Mouse (Mus musculus): ENCODE results near the gene Il15ra. TPM values are rescaled to one million over a fixed set of nuclear protein-coding genes. Genes with fewer than 3 reads are reported as not detected.

Il15ra gene
- polyA plus RNA-seq, 1 experiment from 2014 or later, result 1.1 TPM

GRCm38 (mm10) chr2:11672144-11672543 is 32.9 kb upstream of the Il15ra start:
- no peaks in the 10 kb centered on the region for H3K27me3 ChIP-seq (ENCODE audit: control insufficient read depth, insufficient read depth, low read length)
- H3K36me3 ChIP-seq (ENCODE audit: control insufficient read depth, insufficient read depth, low read length), result no peaks in the 10 kb centered on the region
- no peak overlapping the region for H3K4me3 ChIP-seq (ENCODE audit: low read depth, low read length)
- no peaks in the 10 kb centered on the region for H3K9me3 ChIP-seq (ENCODE audit: control insufficient read depth, low read length)
- H3K9ac ChIP-seq (replicated peaks; ENCODE audit: low read depth, low read length), result no peak overlapping the region
- H3K4me1 ChIP-seq (ENCODE audit: control insufficient read depth, insufficient read depth, low read length), result no peaks in the 10 kb centered on the region
- H3K27ac ChIP-seq (ENCODE audit: low read depth, low read length), result no peak overlapping the region
- 22% methylated on average over 3 of the region's 3 CpGs for WGBS
- no peak for ATAC-seq (ENCODE audit: low read depth)
- H3K4me2 ChIP-seq (ENCODE audit: low read depth, low read length), result no peak overlapping the region

GRCm38 (mm10) chr2:11679626-11680025 is 25.5 kb upstream of the Il15ra start:
- Histone ChIP-seq H3K4me1 (ENCODE audit: control insufficient read depth, insufficient read depth, low read length) (no peaks in the 10 kb centered on the region), H3K9me3 (ENCODE audit: control insufficient read depth, low read length) (no peaks in the 10 kb centered on the region; the same call in 1 of the 2 replicates), H3K4me2 (ENCODE audit: low read depth, low read length) (no peak overlapping the region), H3K36me3 (ENCODE audit: control insufficient read depth, insufficient read depth, low read length) (no peaks in the 10 kb centered on the region), H3K9ac (replicated peaks; ENCODE audit: low read depth, low read length) (no peak overlapping the region), H3K4me3 (ENCODE audit: low read depth, low read length) (no peak overlapping the region), H3K27ac (ENCODE audit: low read depth, low read length) (no peak overlapping the region), H3K27me3 (ENCODE audit: control insufficient read depth, insufficient read depth, low read length) (no peaks in the 10 kb centered on the region)
- WGBS, result 88% methylated on average over 7 of the region's 7 CpGs
- no peak for ATAC-seq (ENCODE audit: low read depth)

DNA sequence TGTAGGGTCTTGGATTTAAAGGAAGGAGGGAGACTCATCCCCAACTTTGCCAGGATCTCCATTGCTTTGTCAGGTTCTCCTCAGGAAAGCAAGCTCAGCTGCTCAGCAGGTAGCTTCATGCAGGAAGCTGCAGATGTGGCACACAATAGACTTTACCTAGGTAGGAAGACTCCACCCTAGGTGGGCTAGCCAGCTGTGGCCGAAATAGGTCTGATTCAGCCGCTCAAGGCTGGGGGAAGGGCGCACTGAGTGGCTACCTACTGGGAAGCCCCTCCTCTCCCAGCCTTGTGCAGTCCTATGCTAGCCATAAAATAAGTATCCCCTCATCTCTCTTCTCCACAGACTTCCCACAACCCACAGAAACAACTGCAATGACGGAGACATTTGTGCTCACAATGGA is 22.4 kb upstream of the Il15ra start:
- H3K4me1 ChIP-seq (ENCODE audit: control insufficient read depth, insufficient read depth, low read length), result no peaks in the 10 kb centered on the region
- H3K4me3 ChIP-seq (ENCODE audit: low read depth, low read length), result no peak overlapping the region
- ATAC-seq (ENCODE audit: low read depth), result no peak
- no peak overlapping the region for H3K9ac ChIP-seq (replicated peaks; ENCODE audit: low read depth, low read length)
- no peak overlapping the region for H3K27ac ChIP-seq (ENCODE audit: low read depth, low read length)
- no peaks in the 10 kb centered on the region; the same call in 1 of the 2 replicates for H3K9me3 ChIP-seq (ENCODE audit: control insufficient read depth, low read length)
- H3K27me3 ChIP-seq (ENCODE audit: control insufficient read depth, insufficient read depth, low read length), result no peaks in the 10 kb centered on the region
- WGBS, result 50% methylated on average over 4 of the region's 4 CpGs
- H3K36me3 ChIP-seq (ENCODE audit: control insufficient read depth, insufficient read depth, low read length), result no peaks in the 10 kb centered on the region
- H3K4me2 ChIP-seq (ENCODE audit: low read depth, low read length), result no peak overlapping the region

DNA sequence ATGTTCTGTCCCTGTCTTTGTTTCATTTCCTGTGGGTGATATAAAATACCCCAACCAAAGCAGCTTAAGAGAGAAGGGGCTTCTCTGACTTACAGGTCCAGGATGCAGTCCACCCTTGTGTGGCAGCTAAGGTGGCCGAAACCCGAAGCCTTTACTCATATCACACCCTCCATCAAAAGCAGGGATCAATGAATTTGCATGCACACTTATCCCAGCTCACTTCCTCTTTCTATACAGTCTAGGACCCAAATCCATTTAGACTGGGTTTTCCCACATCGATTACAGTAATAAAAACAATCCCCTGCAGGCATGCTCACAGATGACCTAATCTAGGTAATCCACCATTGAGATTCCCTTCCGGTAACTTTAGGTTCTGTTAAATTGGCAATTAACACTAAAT is 18.6 kb upstream of the Il15ra start:
- Histone ChIP-seq H3K4me1 (ENCODE audit: control insufficient read depth, insufficient read depth, low read length) (no peaks in the 10 kb centered on the region), H3K4me2 (ENCODE audit: low read depth, low read length) (no peak overlapping the region), H3K9me3 (ENCODE audit: control insufficient read depth, low read length) (no peaks in the 10 kb centered on the region), H3K9ac (replicated peaks; ENCODE audit: low read depth, low read length) (no peak overlapping the region), H3K27ac (ENCODE audit: low read depth, low read length) (no peak overlapping the region), H3K27me3 (ENCODE audit: control insufficient read depth, insufficient read depth, low read length) (no peaks in the 10 kb centered on the region), H3K4me3 (ENCODE audit: low read depth, low read length) (no peak overlapping the region), H3K36me3 (ENCODE audit: control insufficient read depth, insufficient read depth, low read length) (no peaks in the 10 kb centered on the region)
- WGBS, result 83% methylated on average over 4 of the region's 4 CpGs
- no peak for ATAC-seq (ENCODE audit: low read depth)

DNA sequence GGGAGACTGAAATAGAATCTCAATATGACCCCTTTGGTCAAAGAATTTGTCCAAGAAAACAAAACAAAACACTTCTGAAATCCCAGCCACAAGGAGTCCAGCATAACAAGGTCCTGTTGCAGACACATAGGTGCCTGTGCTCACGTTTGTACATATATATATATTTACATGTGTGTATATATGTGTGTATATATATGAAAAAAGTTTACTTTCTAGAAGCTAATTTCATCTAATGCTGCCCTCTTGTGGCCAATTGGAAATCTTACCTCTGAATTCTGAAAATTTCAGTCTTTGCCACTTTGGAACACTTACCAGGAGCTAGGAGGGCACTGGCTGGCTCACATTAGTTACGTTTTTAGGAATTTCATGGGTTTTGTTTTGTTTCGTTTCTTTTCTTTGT is 17.7 kb upstream of the Il15ra start:
- ATAC-seq (ENCODE audit: low read depth), result peak; percentile 54; the same call in 1 of the 2 replicates
- no peaks in the 10 kb centered on the region for H3K27me3 ChIP-seq (ENCODE audit: control insufficient read depth, insufficient read depth, low read length)
- H3K9me3 ChIP-seq (ENCODE audit: control insufficient read depth, low read length), result no peaks in the 10 kb centered on the region
- 28% methylated on average over 3 of the region's 3 CpGs for WGBS
- no peaks in the 10 kb centered on the region for H3K36me3 ChIP-seq (ENCODE audit: control insufficient read depth, insufficient read depth, low read length)
- no peaks in the 10 kb centered on the region for H3K4me1 ChIP-seq (ENCODE audit: control insufficient read depth, insufficient read depth, low read length)
- H3K27ac ChIP-seq (ENCODE audit: low read depth, low read length), result no peak overlapping the region
- no peak overlapping the region for H3K9ac ChIP-seq (replicated peaks; ENCODE audit: low read depth, low read length)
- H3K4me2 ChIP-seq (ENCODE audit: low read depth, low read length), result no peak overlapping the region
- no peak overlapping the region for H3K4me3 ChIP-seq (ENCODE audit: low read depth, low read length)

DNA sequence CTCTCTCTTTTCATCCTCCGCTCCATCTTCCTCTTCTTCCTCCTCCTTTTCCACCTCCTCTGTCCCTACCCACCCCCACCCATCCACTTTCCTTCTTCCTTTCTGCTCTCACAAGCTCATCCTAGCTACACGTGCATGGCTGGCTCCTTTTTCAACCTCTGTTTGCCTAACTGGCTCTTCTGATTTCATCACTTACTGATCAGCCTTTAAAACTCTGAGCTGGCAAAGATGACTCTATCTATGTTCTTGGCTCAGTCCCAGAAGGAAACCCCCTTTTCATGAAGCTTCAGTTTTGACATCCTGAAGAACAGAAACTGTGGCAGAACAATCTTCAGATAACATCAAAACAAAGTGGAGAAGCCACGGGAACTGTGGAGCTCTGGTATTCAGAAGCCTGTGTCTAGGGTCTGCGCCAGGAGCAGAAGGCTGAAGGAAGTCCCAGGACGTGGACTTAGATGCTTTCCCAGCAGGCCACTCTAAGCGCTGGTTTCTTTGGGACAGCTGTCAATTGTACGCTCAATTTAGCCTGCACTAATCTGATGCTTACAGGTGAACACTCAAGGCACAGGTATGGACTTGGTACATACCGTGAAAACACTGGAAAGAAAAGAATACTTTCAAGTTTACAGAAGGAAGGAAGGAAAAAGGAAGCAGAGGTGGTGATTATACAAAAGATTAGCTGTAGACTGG is 14.7 kb upstream of the Il15ra start:
- no peak overlapping the region for H3K4me2 ChIP-seq (ENCODE audit: low read depth, low read length)
- H3K36me3 ChIP-seq (ENCODE audit: control insufficient read depth, insufficient read depth, low read length), result no peaks in the 10 kb centered on the region
- no peak for ATAC-seq (ENCODE audit: low read depth)
- H3K9ac ChIP-seq (replicated peaks; ENCODE audit: low read depth, low read length), result no peak overlapping the region
- H3K4me3 ChIP-seq (ENCODE audit: low read depth, low read length), result no peak overlapping the region
- no peaks in the 10 kb centered on the region for H3K27me3 ChIP-seq (ENCODE audit: control insufficient read depth, insufficient read depth, low read length)
- H3K27ac ChIP-seq (ENCODE audit: low read depth, low read length), result no peak overlapping the region
- 76% methylated on average over 8 of the region's 8 CpGs for WGBS
- no peaks in the 10 kb centered on the region for H3K4me1 ChIP-seq (ENCODE audit: control insufficient read depth, insufficient read depth, low read length)
- no peaks in the 10 kb centered on the region for H3K9me3 ChIP-seq (ENCODE audit: control insufficient read depth, low read length)

GRCm38 (mm10) chr2:11693352-11693751 is 11.7 kb upstream of the Il15ra start:
- WGBS, result 93% methylated on average over 4 of the region's 4 CpGs
- Histone ChIP-seq H3K4me1 (ENCODE audit: control insufficient read depth, insufficient read depth, low read length) (no peaks in the 10 kb centered on the region), H3K36me3 (ENCODE audit: control insufficient read depth, insufficient read depth, low read length) (no peaks in the 10 kb centered on the region), H3K9me3 (ENCODE audit: control insufficient read depth, low read length) (no peaks in the 10 kb centered on the region), H3K4me2 (ENCODE audit: low read depth, low read length) (no peak overlapping the region), H3K9ac (replicated peaks; ENCODE audit: low read depth, low read length) (no peak overlapping the region), H3K27ac (ENCODE audit: low read depth, low read length) (no peak overlapping the region), H3K27me3 (ENCODE audit: control insufficient read depth, insufficient read depth, low read length) (no peaks in the 10 kb centered on the region), H3K4me3 (ENCODE audit: low read depth, low read length) (no peak overlapping the region)
- no peak for ATAC-seq (ENCODE audit: low read depth)

DNA sequence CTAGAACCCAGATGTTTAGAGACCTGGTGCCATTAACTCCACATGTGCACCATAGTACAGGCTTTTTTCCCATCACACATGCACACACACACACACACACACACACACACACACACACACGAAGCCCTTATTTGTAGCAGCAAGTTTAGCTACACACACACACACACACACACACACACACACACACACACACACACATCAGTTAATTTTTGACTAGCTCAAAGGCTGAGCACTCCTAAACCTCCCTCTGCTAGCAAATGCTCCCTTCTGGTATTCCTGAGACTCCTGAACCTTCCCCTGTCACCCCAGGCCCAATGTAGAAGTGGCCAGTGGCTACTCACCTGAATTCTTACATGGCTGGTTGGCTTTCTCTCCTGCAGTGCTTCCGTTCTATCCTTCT is 11.0 kb upstream of the Il15ra start:
- no peak for ATAC-seq (ENCODE audit: low read depth)
- H3K4me1 ChIP-seq (ENCODE audit: control insufficient read depth, insufficient read depth, low read length), result no peaks in the 10 kb centered on the region
- H3K4me2 ChIP-seq (ENCODE audit: low read depth, low read length), result no peak overlapping the region
- 75% methylated on average over 2 of the region's 2 CpGs for WGBS
- H3K9me3 ChIP-seq (ENCODE audit: control insufficient read depth, low read length), result no peaks in the 10 kb centered on the region
- no peak overlapping the region for H3K4me3 ChIP-seq (ENCODE audit: low read depth, low read length)
- H3K27ac ChIP-seq (ENCODE audit: low read depth, low read length), result no peak overlapping the region
- H3K36me3 ChIP-seq (ENCODE audit: control insufficient read depth, insufficient read depth, low read length), result no peaks in the 10 kb centered on the region
- H3K9ac ChIP-seq (replicated peaks; ENCODE audit: low read depth, low read length), result no peak overlapping the region
- H3K27me3 ChIP-seq (ENCODE audit: control insufficient read depth, insufficient read depth, low read length), result no peaks in the 10 kb centered on the region

DNA sequence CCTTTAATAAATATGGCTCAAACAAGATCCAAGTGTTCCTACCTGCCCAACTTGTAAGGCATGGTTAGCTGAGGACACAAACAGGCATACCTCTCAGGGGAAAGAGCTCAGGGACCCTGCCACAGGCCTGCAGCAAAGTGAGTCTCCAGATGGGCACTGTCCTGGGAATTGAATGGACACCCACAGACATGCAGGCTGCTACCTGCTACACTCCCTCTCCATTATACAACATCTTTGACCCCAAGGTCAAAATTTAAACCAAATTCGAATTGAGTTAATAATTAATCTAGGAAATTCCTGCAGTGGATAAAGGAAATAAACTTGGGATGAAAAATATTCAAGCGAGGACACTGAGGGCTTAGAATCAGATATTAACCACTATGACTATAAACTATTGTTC is 9.2 kb upstream of the Il15ra start:
- Histone ChIP-seq H3K9ac (replicated peaks; ENCODE audit: low read depth, low read length) (no peak overlapping the region), H3K4me1 (ENCODE audit: control insufficient read depth, insufficient read depth, low read length) (no peaks in the 10 kb centered on the region), H3K27ac (ENCODE audit: low read depth, low read length) (no peak overlapping the region), H3K4me3 (ENCODE audit: low read depth, low read length) (no peak overlapping the region), H3K27me3 (ENCODE audit: control insufficient read depth, insufficient read depth, low read length) (no peaks in the 10 kb centered on the region), H3K36me3 (ENCODE audit: control insufficient read depth, insufficient read depth, low read length) (no peaks in the 10 kb centered on the region), H3K4me2 (ENCODE audit: low read depth, low read length) (no peak overlapping the region), H3K9me3 (ENCODE audit: control insufficient read depth, low read length) (no peaks in the 10 kb centered on the region)
- WGBS, result 82% methylated on average over 2 of the region's 2 CpGs
- no peak for ATAC-seq (ENCODE audit: low read depth)
